Mouse (Mus musculus): Measurements from ENCODE around the gene Mindy4.

The Mindy4 gene

GRCm38 (mm10) chr6:55313893-55314292 lies 110.7 kb downstream of the Mindy4 start:
- no peak for DNase-seq

GRCm38 (mm10) chr6:55314628-55315027 lies 111.4 kb downstream of the Mindy4 start:
- no peak for DNase-seq

- no peak for DNase-seq
Observed at GRCm38 (mm10) chr6:55318597-55318996, 115.4 kb downstream of the Mindy4 start.

- DNase-seq: peak; percentile 84
Observed at GRCm38 (mm10) chr6:55319585-55320551, 116.7 kb downstream of the Mindy4 start.

GRCm38 (mm10) chr6:55320894-55321293 lies 117.7 kb downstream of the Mindy4 start:
- DNase-seq: peak; percentile 39

GRCm38 (mm10) chr6:55321518-55321917 lies 118.3 kb downstream of the Mindy4 start:
- DNase-seq: no peak

GRCm38 (mm10) chr6:55322980-55323379 lies 119.8 kb downstream of the Mindy4 start:
- DNase-seq: peak; percentile 47

- DNase-seq: no peak
Observed at GRCm38 (mm10) chr6:55323908-55324634, 120.9 kb downstream of the Mindy4 start.

- DNase-seq: peak; percentile 60
Observed at GRCm38 (mm10) chr6:55324785-55325184, 121.6 kb downstream of the Mindy4 start.

- peak; percentile 88 for DNase-seq
Observed at GRCm38 (mm10) chr6:55326299-55326698, 123.1 kb downstream of the Mindy4 start.

- peak; percentile 85 for DNase-seq
Observed at GRCm38 (mm10) chr6:55327326-55327725, 124.1 kb downstream of the Mindy4 start.

- DNase-seq: no peak
Observed at GRCm38 (mm10) chr6:55328179-55328578, 125.0 kb downstream of the Mindy4 start.

GRCm38 (mm10) chr6:55331315-55331714 lies 128.1 kb downstream of the Mindy4 start:
- peak; percentile 53 for DNase-seq

- no peak for DNase-seq
Observed at GRCm38 (mm10) chr6:55332100-55332772, 129.1 kb downstream of the Mindy4 start.

- no peak for DNase-seq
Observed at GRCm38 (mm10) chr6:55332773-55333109, 129.6 kb downstream of the Mindy4 start.

- DNase-seq: peak; percentile 89
Observed at GRCm38 (mm10) chr6:55335989-55336514, 132.9 kb downstream of the Mindy4 start, which contains the start of gene Aqp1. Aqp1 (plus strand) TSS chr6:55336432.

GRCm38 (mm10) chr6:55337242-55337641 lies 134.1 kb downstream of the Mindy4 start:
- no peak for DNase-seq

- no peak for DNase-seq
Observed at GRCm38 (mm10) chr6:55338077-55338476, 134.9 kb downstream of the Mindy4 start.

GRCm38 (mm10) chr6:55338934-55339825 lies 136.0 kb downstream of the Mindy4 start:
- DNase-seq: no peak

GRCm38 (mm10) chr6:55341688-55342087 lies 138.5 kb downstream of the Mindy4 start:
- peak; percentile 58 for DNase-seq

GRCm38 (mm10) chr6:55342328-55342727 lies 139.1 kb downstream of the Mindy4 start:
- peak; percentile 53 for DNase-seq

- DNase-seq: no peak
Observed at GRCm38 (mm10) chr6:55343446-55343845, 140.3 kb downstream of the Mindy4 start.

Measured in lung, postnatal 36 days (tissue).